Comparison of ENCODE assay signal across 14 mouse cellular contexts in the genomic region with DNA sequence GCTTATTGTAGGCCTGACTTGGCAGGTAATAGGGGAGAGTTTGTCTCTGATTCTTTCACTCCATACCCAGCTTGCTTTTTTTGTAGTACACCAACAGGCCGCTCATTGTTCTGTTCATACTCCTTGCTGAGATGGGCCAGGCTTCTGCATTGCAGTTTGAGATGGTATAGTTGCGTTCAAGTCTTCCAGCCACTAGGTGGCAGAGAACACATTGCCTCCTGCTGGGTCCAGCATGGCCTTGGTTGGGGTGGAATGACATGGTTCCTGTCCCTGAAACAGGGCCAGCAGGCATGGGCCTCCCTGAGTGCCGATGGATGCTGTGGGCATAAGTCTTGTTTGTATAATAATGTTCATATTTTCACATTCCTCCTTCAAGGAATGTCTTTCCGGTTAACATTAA.
DNase-seq lines count a peak whose midpoint lies in the region; ATAC-seq and TF ChIP-seq lines count a peak whose summit lies in the region.
"Had no signal": no experiment of that assay in that cellular context is flagged by ENCODE, and none has a peak within 500 bp of the region (broad histone marks: within the 10 kb centered on the region; RNA-seq: fewer than 3 reads in every experiment).

No protein-coding gene starts in this region.

- H3K9me3 ChIP-seq in liver, postnatal 0 days (ENCODE audit: low read length): no peaks in the 10 kb centered on the region
- no peaks in the 10 kb centered on the region for H3K9me3 ChIP-seq in liver, embryonic 11.5 days (ENCODE audit: control insufficient read depth, low read length)
- H3K9me3 ChIP-seq in E14TG2a.4 (ENCODE audit: low read length): no peaks in the 10 kb centered on the region
- H3K9me3 ChIP-seq: forebrain, embryonic 12.5 days; hindbrain, embryonic 10.5 days; liver, embryonic 15.5 days had no signal

- no peak for TF ChIP-seq POLR2A in heart, adult 2 months (IDR thresholded peaks at IDR 0.05; ENCODE audit: insufficient read depth, low read depth, low read length)

- ATAC-seq in liver, postnatal 0 days: no peak
- no peak for ATAC-seq in liver, embryonic 11.5 days (replicated peaks; ENCODE audit: low FRiP score)
- ATAC-seq in megakaryocyte progenitor cell, adult 5-6 weeks (replicated peaks; ENCODE audit: poor library complexity): peak; percentile 38; the same call in 1 of the 2 replicates

- TF ChIP-seq CTCF in heart, adult 2 months (IDR thresholded peaks at IDR 0.05): peak; percentile 25
- TF ChIP-seq CTCF in liver, postnatal 0 days (IDR thresholded peaks at IDR 0.05; ENCODE audit: low read depth): peak; percentile 49
- peak; percentile 19; the same call in 1 of the 2 replicates for TF ChIP-seq CTCF in E14TG2a.4 (conservative IDR thresholded peaks at IDR 0.05; ENCODE audit: low read length)
- TF ChIP-seq CTCF in gastrocnemius, adult 2 months (IDR thresholded peaks at IDR 0.05): no peak

- H3K4me3 ChIP-seq in heart, adult 2 months: no peak overlapping the region
- no peak overlapping the region for H3K4me3 ChIP-seq in liver, postnatal 0 days (ENCODE audit: low read depth, low read length)
- no peak overlapping the region for H3K4me3 ChIP-seq in liver, embryonic 11.5 days (ENCODE audit: low read depth, low read length)
- no peak overlapping the region for H3K4me3 ChIP-seq in E14TG2a.4 (replicated peaks; ENCODE audit: low read length)
- H3K4me3 ChIP-seq in gastrocnemius, adult 2 months: no peak overlapping the region
- H3K4me3 ChIP-seq: forebrain, embryonic 12.5 days; hindbrain, embryonic 10.5 days; liver, embryonic 15.5 days; megakaryocyte, embryonic 14.5 days had no signal

- WGBS in heart, adult 2 months: 93% methylated on average over 4 of the region's 4 CpGs
- 89% methylated on average over 4 of the region's 4 CpGs for WGBS in liver, postnatal 0 days (ENCODE audit: insufficient replicate concordance)
- WGBS in liver, embryonic 11.5 days: 90% methylated on average over 4 of the region's 4 CpGs

- no peaks in the 10 kb centered on the region for H3K4me1 ChIP-seq in heart, adult 2 months (ENCODE audit: control insufficient read depth, insufficient read depth, low read length)
- no peaks in the 10 kb centered on the region; the same call in 1 of the 2 replicates for H3K4me1 ChIP-seq in liver, postnatal 0 days (ENCODE audit: insufficient read depth)
- no peaks in the 10 kb centered on the region for H3K4me1 ChIP-seq in liver, embryonic 11.5 days (replicated peaks; ENCODE audit: control insufficient read depth, insufficient read depth, low read length)
- no peaks in the 10 kb centered on the region for H3K4me1 ChIP-seq in E14TG2a.4 (replicated peaks; ENCODE audit: low read depth, low read length)
- H3K4me1 ChIP-seq: forebrain, embryonic 12.5 days; hindbrain, embryonic 10.5 days; liver, embryonic 15.5 days had no signal

- intact Hi-C loops in heart, adult 2 months (cut with DNase I): no loop called here
- intact Hi-C loops in heart, postnatal 10 days (cut with DNase I): no loop called here
- intact Hi-C loops in gastrocnemius, adult 2 months (cut with DNase I): no loop called here

- no peak for DNase-seq in heart, adult 2 months
- DNase-seq in heart, postnatal 10 days: no peak
- DNase-seq in liver, postnatal 0 days: no peak
- DNase-seq in liver, embryonic 11.5 days (ENCODE audit: low spot score): no peak
- no peak for DNase-seq in urinary bladder, postnatal 10 days (ENCODE audit: low spot score)
- DNase-seq in gastrocnemius, adult 2 months: no peak
- DNase-seq: kidney, adult 11 months had no signal

- no peak overlapping the region for H3K27ac ChIP-seq in heart, adult 2 months
- no peak overlapping the region for H3K27ac ChIP-seq in liver, postnatal 0 days (ENCODE audit: low read depth)
- no peak overlapping the region for H3K27ac ChIP-seq in liver, embryonic 11.5 days (ENCODE audit: low read depth, low read length)
- no peak overlapping the region for H3K27ac ChIP-seq in gastrocnemius, adult 2 months
- H3K27ac ChIP-seq: forebrain, embryonic 12.5 days; hindbrain, embryonic 10.5 days; liver, embryonic 15.5 days had no signal

- no peaks in the 10 kb centered on the region for H3K27me3 ChIP-seq in heart, adult 2 months (ENCODE audit: control insufficient read depth, insufficient read depth, low read length)
- H3K27me3 ChIP-seq in liver, postnatal 0 days (ENCODE audit: insufficient read depth, low read length): no peaks in the 10 kb centered on the region
- no peaks in the 10 kb centered on the region; the same call in 1 of the 2 replicates for H3K27me3 ChIP-seq in liver, embryonic 11.5 days (replicated peaks; ENCODE audit: control insufficient read depth, insufficient read depth, low read length)
- H3K27me3 ChIP-seq in E14TG2a.4 (ENCODE audit: insufficient read depth, low read length): peaks cover 5% of the 10 kb centered on the region; the same call in 1 of the 2 replicates
- H3K27me3 ChIP-seq: forebrain, embryonic 12.5 days; liver, embryonic 15.5 days had no signal

- H3K79me2 ChIP-seq in heart, adult 2 months (replicated peaks; ENCODE audit: control insufficient read depth, insufficient read depth, low read length): no peaks in the 10 kb centered on the region

- no peak overlapping the region for H3K4me2 ChIP-seq in liver, postnatal 0 days (ENCODE audit: low read depth, low read length)
- no peak overlapping the region for H3K4me2 ChIP-seq in liver, embryonic 11.5 days
- H3K4me2 ChIP-seq: forebrain, embryonic 12.5 days; heart, embryonic 11.5 days; liver, embryonic 15.5 days had no signal

- H3K9ac ChIP-seq in heart, adult 2 months (ENCODE audit: low read depth, low read length): no peak overlapping the region
- no peak overlapping the region for H3K9ac ChIP-seq in liver, postnatal 0 days (replicated peaks)
- H3K9ac ChIP-seq in liver, embryonic 11.5 days (ENCODE audit: low read depth, low read length): no peak overlapping the region
- H3K9ac ChIP-seq: forebrain, embryonic 12.5 days; liver, embryonic 15.5 days had no signal

- no peak for TF ChIP-seq EP300 in heart, adult 2 months (IDR thresholded peaks at IDR 0.05; ENCODE audit: insufficient read depth, low read depth, low read length)
- TF ChIP-seq EP300 in liver, postnatal 0 days (IDR thresholded peaks at IDR 0.05; ENCODE audit: low read depth): no peak

- no peaks in the 10 kb centered on the region for H3K36me3 ChIP-seq in heart, adult 2 months (ENCODE audit: control insufficient read depth, insufficient read depth, low read length)
- no peaks in the 10 kb centered on the region for H3K36me3 ChIP-seq in liver, postnatal 0 days (replicated peaks; ENCODE audit: insufficient read depth, low read length)
- H3K36me3 ChIP-seq in liver, embryonic 11.5 days (ENCODE audit: control insufficient read depth, insufficient read depth, low read length): no peaks in the 10 kb centered on the region
- H3K36me3 ChIP-seq in E14TG2a.4 (ENCODE audit: insufficient read depth, low read length): no peaks in the 10 kb centered on the region
- H3K36me3 ChIP-seq: forebrain, embryonic 12.5 days; hindbrain, embryonic 10.5 days; liver, embryonic 15.5 days had no signal
